Mouse (Mus musculus): ENCODE data around the gene Abl1. TPM values are rescaled to one million over a fixed set of nuclear protein-coding genes. Genes with fewer than 3 reads are reported as not detected.
A peak's percentile ranks its signal among the peaks of the same experiment; 100 is the strongest.

The Abl1 gene
- total RNA-seq, 2 experiments from 2014 or later, result 13.4 to 14.0 TPM

DNA sequence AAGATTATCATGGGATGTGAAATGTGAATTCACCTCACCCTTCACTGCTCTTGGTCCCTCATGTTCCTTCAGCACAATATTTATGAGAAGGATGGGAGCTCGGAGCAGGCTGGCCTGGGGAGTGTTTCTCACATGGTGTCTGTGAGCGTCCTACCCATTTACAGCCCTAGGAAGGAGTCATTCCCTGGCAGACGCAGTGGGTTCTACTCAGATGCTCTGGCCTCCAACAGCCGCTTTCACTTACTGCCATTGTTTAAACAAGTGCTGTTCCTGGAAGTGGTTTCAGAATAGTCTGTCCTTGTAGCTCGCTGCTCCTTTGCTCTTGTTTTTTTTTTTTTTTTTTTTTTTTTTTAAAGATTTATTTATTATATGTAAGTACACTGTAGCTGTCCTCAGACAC, 45.4 kb downstream of the Abl1 start:
- no peak for ATAC-seq (replicated peaks; ENCODE audit: low FRiP score, poor library complexity, severe bottlenecking)

- ATAC-seq (replicated peaks; ENCODE audit: low FRiP score, poor library complexity, severe bottlenecking), result no peak
Measured at GRCm38 (mm10) chr2:31739041-31739440, 50.9 kb downstream of the Abl1 start.

- no peak for ATAC-seq (replicated peaks; ENCODE audit: low FRiP score, poor library complexity, severe bottlenecking)
Measured at GRCm38 (mm10) chr2:31741728-31742127, 53.6 kb downstream of the Abl1 start.

- no peak for ATAC-seq (replicated peaks; ENCODE audit: low FRiP score, poor library complexity, severe bottlenecking)
Measured at GRCm38 (mm10) chr2:31742134-31742533, 54.0 kb downstream of the Abl1 start.

GRCm38 (mm10) chr2:31745741-31746243, 57.6 kb downstream of the Abl1 start:
- no peak for ATAC-seq (replicated peaks; ENCODE audit: low FRiP score, poor library complexity, severe bottlenecking)

DNA sequence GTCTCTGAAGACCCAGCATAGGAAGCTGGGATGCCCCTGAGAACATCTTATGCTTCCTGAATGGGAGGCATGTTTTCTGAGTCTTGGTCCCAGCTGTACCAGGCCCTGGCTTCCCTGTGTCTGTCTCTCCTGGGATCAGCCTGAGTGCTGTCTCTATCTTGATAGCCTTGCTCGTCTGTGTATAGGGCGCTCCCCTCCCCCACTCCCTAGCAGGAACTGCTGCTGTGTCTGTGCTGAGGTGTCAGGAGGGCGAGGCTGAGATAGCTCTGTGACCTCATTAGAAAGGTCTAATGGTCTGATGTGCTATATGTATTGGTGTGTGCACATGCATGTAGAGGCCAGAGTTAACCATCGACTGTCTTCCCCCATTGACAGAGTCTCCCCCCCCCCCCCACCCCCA, 58.7 kb downstream of the Abl1 start:
- no peak for ATAC-seq (replicated peaks; ENCODE audit: low FRiP score, poor library complexity, severe bottlenecking)

GRCm38 (mm10) chr2:31749046-31749709, 61.0 kb downstream of the Abl1 start:
- no peak for ATAC-seq (replicated peaks; ENCODE audit: low FRiP score, poor library complexity, severe bottlenecking)

DNA sequence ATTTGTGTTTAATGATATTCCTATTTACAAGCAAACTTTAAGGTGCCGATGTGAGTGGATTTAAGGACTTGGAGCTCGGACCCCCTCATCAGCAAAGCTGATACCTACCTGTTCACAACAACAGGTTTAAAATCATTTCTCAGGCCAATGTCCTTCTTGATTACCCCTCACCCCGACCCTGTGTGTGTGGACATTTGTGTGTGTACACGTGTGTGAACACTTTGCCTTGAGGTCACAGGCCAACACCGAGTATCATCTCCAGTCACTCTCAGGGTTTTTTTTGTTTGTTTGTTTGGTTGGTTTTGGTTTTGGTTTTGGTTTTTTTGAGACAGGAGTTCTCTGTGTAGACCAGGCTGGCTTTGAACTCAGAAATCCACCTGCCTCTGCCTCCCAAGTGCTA, 62.0 kb downstream of the Abl1 start:
- ATAC-seq (replicated peaks; ENCODE audit: low FRiP score, poor library complexity, severe bottlenecking), result no peak

GRCm38 (mm10) chr2:31757472-31757871, 69.3 kb downstream of the Abl1 start:
- ATAC-seq (replicated peaks; ENCODE audit: low FRiP score, poor library complexity, severe bottlenecking), result no peak

DNA sequence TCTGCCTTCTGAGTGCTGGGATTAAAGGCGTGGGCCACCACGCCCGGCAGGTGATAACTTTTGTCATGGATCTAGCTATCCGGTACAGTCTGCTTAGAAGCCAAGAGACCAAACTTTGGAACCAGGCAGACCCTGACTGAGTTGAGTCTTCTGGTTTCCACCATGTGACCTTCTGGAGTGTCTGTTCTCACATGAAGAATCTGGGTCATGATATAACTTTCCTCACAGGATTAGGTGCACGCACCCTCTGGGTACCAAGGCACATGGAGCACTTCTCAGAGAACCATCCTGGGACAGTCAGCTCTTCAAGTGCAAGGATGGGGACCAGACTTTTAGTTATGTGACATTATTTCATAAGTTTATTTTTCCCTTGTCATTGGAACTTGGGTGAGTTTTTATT, 70.8 kb downstream of the Abl1 start:
- no peak for ATAC-seq (replicated peaks; ENCODE audit: low FRiP score, poor library complexity, severe bottlenecking)

GRCm38 (mm10) chr2:31759751-31760460, 71.7 kb downstream of the Abl1 start:
- peak; percentile 69 for ATAC-seq (replicated peaks; ENCODE audit: low FRiP score, poor library complexity, severe bottlenecking)

GRCm38 (mm10) chr2:31760486-31760885, 72.3 kb downstream of the Abl1 start:
- no peak for ATAC-seq (replicated peaks; ENCODE audit: low FRiP score, poor library complexity, severe bottlenecking)

DNA sequence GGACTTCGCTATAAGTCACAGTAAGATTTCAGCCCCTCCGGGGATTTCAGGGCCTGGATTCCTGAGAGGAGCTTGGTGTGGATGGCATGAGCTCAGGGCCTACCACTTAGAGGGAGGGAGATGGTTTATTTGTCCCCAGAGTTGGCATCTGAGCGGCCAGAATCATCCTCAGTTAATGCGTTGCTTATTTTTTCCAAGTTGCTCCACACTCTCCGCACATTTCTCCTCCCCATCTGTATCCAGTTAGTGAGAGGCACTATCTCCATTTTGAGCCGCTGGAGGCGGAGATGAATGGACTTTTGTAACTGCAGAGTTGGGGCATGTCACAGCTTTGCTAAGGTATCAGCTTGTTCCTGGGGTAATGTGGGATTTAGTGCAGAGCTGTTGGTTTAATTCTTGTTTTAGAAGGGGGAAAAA, 72.9 kb downstream of the Abl1 start:
- ATAC-seq (replicated peaks; ENCODE audit: low FRiP score, poor library complexity, severe bottlenecking), result no peak

DNA sequence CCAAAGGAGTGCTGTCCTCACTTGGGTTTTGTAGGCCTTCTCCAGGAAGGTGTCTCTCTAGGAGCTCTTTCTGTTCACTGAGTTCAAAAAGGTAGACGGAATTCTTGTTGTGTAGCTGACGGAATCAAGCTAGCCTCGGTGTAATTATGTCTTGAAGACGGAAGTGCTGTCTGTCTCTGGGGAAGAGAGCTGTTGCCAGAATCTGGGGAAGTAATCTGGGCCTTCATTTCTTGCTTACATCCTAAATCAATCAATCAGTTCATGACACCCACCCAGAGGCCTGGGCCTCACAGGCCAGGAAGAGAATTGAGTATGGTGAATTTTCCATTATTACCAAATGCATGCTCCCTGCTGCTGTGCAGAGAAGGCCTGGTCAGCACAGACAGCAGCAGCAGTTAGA, 73.4 kb downstream of the Abl1 start:
- no peak for ATAC-seq (replicated peaks; ENCODE audit: low FRiP score, poor library complexity, severe bottlenecking)

DNA sequence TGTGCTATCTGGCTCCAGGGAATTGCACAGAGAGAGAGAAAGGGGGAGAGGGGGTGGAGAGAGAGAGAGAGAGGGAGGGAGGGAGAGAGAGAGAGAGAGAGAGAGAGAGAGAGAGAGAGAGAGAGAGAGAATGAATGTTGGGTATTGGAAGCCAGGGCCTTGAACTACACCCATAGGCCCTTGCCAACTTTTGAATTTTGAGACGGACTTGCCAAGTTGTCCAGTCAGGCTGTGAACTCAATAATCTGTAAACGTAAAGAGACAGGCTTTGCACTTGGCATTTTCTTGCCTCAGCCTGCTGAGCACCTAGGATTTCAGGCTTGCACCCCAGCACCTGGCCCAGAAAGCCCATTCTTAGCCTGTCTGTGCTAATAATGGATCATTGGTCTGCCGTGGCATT, 74.0 kb downstream of the Abl1 start:
- ATAC-seq (replicated peaks; ENCODE audit: low FRiP score, poor library complexity, severe bottlenecking), result no peak

GRCm38 (mm10) chr2:31762853-31763252, 74.7 kb downstream of the Abl1 start:
- no peak for ATAC-seq (replicated peaks; ENCODE audit: low FRiP score, poor library complexity, severe bottlenecking)

GRCm38 (mm10) chr2:31763271-31763670, 75.1 kb downstream of the Abl1 start:
- no peak for ATAC-seq (replicated peaks; ENCODE audit: low FRiP score, poor library complexity, severe bottlenecking)

DNA sequence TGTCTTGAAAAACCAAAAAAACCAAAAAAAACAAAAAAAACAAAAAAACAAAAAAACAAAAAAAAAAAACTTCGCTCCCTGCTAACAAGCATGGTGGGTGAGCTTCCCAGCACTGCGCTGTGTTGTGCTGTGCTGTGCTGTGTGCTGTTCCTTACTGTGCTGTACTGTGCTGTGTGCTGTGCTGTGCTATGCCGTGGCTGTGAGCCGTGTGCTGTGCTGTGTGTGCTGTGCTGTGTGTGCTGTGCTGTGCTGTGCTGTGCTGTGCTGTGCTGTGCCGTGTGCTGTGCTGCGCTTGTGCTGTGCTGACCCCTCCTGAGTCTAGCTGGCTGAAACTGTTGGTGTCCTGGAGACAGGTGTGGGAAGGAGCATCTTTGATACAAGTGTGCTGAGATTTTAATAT, 78.9 kb downstream of the Abl1 start:
- ATAC-seq (replicated peaks; ENCODE audit: low FRiP score, poor library complexity, severe bottlenecking), result no peak

- ATAC-seq (replicated peaks; ENCODE audit: low FRiP score, poor library complexity, severe bottlenecking), result no peak
Measured at GRCm38 (mm10) chr2:31767815-31768214, 79.6 kb downstream of the Abl1 start.

DNA sequence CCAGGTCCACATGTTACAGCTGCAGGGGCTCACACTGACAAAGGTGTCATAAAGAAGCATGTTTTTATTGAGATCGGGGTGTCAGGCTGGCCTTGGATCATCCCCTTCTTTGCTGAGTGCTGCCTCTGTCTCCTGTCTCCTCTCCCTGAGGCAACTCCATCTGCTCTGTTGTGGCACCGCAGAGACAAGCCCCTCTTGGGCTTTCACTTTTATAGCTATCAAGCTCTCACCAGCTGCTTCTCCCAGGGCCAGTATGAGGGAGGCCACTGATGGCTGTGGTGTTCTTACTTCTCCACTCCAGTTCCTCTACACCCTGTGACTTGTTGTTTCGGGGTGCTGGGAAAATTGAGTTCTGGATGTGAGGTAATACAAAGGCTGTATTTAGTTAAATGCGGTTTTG, 80.9 kb downstream of the Abl1 start:
- no peak for ATAC-seq (replicated peaks; ENCODE audit: low FRiP score, poor library complexity, severe bottlenecking)

DNA sequence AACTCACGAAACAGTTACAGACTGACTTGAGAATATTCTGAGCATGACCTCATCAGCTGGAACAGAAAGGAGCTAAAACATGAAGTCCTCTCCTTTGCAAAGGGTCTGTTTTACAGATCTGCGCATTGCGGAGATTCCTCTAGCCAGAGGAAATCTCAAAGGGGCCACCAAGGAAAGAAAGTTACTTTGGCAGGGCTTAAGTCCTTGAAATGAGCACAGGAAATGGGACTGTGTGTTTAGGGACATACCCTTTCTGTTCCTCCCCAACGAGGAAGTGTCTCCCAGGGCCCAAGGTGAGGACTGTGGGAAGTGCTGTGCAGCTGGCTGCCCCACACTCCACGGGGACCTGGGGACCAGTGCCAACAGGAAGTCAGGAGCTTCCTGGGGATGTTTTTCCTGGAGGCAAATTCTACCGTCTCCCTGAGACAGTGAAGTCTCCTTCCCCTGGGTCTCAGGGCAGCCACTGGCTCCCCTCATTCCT, 81.5 kb downstream of the Abl1 start:
- no peak for ATAC-seq (replicated peaks; ENCODE audit: low FRiP score, poor library complexity, severe bottlenecking)

Data from erythroblast, adult 5-6 weeks (primary cell).